Mouse (Mus musculus): ENCODE measurements around the gene Tspan18. TPM values are rescaled to one million over a fixed set of nuclear protein-coding genes. Genes with fewer than 3 reads are reported as not detected.
A peak's percentile ranks its signal among the peaks of the same experiment; 100 is the strongest.

Gene Tspan18
- total RNA-seq, 4 experiments from 2014 or later: 7.3 to 9.9 (median 9.0) TPM

DNA sequence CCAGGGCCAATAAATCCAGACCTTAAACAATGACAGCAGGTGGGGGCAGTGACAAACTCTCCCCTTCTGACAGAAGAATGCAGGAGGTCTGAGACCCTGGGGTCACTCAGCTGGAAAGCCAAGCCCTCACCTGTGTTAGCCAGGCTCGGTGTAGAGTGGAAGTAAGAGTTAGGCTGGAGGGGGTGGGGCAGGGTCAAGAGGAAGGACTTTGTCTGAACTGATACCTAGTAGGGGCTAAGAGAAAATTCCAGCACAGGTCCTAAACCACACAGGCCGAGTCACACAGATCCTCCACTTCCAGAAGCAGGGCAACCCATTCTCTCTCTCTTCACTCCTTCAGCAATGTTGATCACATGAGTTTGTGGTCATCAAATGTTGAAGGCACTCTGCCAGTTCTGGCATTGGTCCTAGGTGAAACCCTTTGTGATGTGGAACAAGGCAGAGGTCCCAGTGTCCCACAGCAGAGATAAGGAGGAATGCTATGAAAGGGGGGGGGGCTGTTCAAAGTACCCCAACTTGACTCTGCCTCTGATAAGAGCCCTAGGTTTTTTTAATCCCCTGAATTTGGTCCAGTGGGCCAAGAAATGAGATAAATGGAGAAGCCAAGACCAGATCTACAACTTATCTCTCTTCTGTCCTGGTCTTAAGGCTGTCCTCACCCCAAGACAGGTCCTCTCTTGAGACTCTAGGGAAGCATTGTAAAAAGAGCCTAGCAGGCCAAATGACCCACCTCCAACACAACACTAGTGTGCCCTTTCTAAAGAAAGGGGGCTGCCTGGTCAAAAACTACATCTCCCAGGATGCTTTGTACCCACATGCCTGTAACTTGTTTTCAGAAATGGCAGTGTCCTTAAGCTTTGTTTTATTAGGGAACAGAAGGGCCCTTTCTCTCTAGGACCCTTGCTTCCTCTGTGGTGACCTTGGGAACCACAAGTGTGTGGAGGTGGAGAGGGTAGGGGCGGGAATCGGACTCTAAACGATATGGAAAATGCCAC, 71.7 kb downstream of the Tspan18 start:
- peak; percentile 62 for DNase-seq (ENCODE audit: low spot score)

DNA sequence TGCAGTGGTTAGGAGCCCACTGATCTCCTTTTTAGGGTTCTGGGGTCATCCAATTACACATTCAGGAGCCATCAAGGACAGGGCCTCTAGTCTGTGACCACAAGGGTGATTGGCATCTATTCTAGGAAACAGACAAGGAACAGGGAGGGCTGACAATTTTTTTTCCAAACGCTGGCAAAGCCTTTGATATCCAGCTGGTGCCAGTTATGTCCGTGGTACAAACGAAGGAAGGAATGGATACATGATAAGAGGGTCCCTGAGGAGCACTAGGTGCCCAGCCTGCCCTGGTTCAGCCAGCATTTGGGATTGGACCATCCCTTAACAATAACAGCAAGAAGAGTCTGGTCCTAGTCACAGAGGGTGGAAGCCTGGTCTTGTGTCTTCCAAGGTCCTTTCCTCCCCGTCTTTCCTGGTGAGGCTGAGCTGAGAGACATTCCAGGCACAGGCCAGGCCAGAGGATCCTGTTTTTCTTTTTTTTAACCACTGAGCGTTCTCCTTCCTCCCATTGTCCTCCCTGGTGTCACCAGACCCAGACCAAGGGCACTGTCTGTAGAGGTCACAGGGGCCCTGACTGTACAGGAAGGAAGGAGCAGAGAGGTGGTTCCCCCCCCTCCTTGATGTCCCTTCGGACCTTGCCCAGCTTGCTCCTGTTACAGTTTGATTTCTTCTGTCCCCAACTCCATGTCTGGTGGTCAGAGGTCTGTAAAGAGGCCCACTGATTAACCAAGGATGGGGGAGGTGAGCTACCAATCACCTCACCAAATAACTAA, 72.6 kb downstream of the Tspan18 start:
- DNase-seq (ENCODE audit: low spot score): peak; percentile 63

DNA sequence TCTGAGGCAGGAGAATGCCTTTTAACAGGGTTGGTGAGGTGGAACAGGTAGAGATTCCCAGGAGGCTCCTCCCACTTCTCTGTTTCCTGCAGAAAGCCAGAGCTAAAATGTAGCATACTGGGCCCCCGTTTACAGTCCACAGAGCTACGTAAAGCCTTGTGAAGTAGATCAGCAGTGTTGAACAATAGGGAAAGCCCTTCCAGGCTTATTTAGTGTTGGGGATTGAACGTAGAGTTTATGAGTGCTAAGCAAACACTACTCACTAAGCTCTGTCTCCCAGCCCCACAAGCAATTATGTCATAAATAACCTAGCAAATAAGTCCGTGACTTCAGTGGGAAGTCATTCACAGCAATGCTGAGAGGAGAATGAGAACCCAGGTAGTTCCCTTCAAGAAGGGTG, 76.7 kb downstream of the Tspan18 start:
- DNase-seq (ENCODE audit: low spot score): no peak

DNA sequence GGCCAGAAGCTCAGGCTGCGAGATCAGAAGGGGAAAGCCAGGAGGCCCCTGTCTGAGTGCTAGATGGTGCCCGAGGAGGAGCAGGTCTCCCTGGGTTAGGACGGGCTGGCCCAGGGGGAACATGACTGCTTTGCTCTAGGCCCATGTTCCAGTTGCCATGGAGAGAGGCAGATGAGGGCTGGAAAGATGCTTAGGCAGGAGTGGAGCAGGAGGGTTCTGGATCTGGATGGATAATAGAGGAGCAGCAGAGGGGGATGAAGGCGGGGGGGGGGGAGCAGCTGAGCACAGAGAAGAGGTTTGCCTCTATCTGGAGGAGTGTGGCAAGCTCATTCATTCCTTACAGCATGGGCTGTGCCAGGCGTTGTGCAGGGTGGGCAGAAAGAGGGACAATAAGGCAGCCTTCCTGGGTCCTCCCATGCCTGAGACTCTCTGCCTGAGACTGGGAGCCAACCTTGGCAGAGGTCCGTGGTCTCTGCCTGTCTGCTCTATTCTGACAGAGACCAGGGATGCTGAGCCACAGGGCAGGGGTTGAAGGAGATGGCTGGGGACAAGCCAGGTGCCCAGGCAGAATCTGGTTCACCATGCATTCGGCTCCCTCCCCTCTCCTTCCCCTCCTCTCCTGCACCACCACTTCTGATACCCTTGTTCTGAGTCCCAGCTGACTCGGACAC, 77.4 kb downstream of the Tspan18 start:
- DNase-seq (ENCODE audit: low spot score): no peak

DNA sequence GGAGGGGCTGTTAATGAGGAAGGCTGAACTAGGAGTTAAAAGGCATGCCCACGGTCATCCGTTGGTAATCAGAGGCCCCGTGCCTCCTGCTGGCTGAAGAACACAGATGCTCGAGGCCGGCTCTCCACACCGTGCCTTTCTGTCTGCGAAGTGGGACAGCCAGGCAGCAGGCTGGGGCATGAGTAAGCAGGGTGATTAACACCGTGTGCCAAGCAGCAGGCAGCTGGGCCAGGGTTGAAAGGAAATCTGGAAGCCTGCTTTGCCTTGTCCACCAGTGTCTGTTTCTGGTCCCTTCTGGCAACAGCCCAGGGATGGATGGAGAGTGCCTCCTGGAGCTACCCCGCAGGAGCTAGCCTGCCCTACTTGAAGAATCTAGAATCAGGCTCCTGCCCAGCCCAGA, 81.9 kb downstream of the Tspan18 start:
- DNase-seq (ENCODE audit: low spot score): no peak

DNA sequence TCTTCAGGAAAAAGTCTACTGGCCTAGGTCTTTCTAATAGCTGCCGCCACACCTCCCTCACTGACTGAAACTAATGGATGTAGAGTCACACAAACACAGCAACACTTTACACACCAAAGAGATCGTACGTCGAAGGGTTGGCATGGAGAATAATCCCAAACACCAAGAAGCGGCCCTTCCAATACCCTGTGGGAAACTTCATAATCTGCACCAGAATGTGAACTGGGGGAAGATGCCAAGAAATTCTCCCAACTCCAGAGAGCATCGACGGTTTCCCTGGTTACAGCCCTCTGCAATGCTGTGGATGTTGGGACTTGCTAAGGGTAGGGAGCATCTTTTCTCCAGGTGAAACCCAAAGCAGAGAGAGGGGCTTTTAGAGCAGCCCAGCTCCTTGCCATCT, 83.7 kb downstream of the Tspan18 start:
- DNase-seq (ENCODE audit: low spot score): no peak

DNA sequence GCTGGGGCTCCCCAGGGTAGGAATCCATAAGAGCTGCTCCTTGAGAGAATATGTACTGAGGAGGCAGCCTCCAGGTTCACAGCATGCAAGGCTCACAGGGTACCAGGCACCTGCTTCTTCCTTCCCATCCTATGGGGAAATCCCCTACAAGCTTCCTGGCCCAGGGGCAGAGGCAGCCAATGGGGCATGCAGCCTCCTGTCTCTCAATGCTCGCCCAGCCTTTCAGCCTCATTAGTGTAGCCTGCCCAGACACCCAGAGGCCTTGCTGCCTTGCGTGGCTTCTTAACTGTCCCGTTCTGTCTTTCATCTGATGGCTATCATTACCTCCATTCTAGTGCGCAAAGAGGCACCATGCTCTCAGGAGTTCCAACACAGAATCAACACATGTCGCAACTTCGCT, 85.2 kb downstream of the Tspan18 start:
- DNase-seq (ENCODE audit: low spot score): no peak

DNA sequence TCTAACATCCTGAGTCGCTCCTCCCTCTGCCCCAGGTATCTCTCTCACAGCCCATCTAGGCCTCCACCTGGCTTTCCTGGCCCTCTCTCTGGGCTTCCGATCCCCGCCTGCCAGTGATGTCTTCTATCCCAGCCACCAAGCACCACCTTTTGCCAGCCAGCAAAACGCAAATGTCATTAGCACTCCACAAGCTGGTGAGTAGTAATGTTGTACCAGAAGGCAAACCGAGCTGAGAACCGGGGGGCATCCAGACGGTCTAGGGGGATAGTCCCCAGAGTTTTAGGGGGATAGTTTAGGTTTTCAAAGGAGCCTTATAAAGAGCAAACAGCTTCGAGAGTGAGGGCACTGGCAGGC, 90.2 kb downstream of the Tspan18 start:
- DNase-seq (ENCODE audit: low spot score): no peak

DNA sequence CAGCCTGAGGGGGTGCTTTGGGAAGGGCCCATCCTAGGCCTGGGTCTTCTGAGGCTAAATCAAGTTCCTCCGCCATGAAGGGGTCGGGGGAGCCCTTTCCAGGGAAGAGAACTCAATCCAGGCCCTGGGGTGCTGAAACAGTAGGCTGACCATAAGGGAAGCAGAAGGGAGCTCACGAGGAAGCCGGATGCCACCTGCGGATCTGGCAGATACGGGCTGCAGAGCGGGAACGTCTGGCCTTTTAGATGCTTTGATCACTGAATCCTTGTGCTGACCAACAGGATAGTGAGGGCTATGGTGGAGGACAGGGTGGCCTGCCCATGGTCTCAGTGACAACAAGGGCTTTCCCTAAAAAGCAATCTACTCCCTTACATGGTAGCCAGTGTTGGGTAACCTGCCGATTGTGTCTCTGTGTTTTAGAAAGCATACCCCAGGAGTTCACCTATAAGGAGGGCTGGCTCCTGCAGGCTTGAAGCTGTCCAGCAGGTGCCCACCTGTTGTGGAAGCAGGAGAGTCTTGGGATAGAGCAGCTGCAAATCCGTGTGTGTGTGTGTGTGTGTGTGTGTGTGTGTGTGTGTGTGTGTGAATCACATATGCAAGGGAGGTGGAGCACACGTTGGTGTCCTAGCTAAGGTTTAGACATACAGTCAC, 90.7 kb downstream of the Tspan18 start:
- no peak for DNase-seq (ENCODE audit: low spot score)

DNA sequence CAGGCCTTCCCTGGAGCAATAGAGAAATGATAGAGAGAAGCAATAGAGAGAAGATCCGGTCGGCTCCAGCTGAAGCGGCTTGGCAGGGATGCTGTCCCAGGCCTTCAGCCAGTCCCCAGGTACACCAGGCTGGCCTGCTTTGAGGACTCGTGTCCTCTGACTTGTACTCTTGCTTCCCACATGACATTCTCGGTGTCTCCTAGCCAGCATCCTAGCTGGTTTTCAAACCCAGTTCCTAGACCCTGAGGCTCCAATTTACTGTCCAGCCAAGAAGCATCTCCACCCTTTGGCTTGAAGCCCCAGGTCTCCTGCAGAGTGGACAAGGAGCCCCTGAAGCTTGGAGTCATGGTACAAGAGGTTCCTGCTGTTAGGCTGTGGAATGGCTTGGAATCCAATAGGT, 92.1 kb downstream of the Tspan18 start:
- DNase-seq (ENCODE audit: low spot score): no peak

DNA sequence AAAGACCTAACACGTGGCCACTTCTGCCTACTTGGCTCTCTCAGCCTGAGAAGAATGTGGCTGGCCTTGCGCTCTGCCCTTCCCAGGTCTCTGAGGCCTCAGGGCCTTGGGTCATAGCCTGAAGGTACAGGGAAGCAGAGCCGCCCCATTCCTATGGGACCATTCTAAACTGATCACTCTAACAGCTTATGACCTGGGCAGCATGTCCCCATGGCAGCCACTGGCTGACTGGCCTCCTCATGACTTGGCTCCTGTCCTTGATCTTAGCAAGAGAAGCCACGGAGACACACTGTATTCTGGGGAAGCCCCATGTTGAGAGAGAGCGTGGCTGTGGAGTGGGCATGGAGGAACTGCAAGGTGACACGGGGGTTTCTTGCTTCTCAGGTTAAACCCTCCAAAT, 95.4 kb downstream of the Tspan18 start:
- no peak for DNase-seq (ENCODE audit: low spot score)

DNA sequence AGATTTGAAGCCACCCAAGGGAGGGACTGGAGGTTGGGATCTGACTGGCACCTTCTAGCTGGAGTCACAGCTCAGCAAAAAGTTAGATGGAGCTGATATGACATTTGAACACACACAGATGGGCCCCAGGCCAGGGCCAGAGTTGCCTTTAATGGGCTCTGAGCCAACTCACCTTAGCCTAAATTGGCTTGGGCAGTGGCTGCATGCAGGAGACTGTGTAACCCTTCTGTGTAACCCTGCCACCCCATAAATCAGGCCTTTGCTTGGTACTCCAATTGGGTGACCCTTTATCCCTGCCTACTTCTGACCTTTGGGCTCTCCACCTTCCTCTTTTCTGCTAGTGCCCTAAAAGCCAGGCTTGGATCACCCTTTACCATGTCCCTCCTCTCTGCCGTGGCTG, 97.2 kb downstream of the Tspan18 start:
- DNase-seq (ENCODE audit: low spot score): no peak

DNA sequence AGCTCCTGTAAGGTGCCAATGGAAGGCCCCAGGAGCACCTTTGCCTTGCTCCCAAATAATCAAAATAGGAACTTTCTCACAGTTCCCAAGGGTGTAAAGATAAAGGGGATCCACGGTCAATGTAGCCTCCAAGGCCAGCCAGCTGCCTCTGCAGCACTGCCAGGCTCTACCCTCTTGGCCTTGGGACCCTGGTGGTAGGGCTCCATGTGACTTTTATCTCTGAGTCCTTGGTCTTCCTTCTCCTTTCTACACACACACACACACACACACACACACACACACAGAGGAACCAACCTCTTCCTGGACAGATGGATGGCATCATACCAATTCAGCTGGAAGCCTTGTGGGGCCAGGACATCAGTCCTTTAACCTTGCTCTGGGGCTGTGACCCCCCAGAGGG, 102.2 kb downstream of the Tspan18 start:
- DNase-seq (ENCODE audit: low spot score): no peak

DNA sequence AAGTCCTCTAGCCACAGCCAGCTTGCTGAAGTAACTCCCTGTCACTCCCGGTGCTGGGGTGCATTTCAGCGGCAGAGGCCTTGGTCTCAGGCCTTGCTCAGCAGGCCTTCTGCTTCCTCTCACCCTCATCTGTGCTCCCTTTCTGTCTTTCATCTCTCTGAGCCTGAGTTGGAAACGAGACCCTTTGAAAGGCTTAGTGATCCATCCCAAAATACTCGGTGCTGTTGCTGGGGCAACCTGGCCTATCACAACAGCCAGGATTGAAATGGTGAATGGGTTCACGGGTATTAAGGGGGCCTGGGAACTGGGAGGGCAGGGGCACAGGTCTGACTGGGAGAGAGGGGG, 105.9 kb downstream of the Tspan18 start:
- no peak for DNase-seq (ENCODE audit: low spot score)

DNA sequence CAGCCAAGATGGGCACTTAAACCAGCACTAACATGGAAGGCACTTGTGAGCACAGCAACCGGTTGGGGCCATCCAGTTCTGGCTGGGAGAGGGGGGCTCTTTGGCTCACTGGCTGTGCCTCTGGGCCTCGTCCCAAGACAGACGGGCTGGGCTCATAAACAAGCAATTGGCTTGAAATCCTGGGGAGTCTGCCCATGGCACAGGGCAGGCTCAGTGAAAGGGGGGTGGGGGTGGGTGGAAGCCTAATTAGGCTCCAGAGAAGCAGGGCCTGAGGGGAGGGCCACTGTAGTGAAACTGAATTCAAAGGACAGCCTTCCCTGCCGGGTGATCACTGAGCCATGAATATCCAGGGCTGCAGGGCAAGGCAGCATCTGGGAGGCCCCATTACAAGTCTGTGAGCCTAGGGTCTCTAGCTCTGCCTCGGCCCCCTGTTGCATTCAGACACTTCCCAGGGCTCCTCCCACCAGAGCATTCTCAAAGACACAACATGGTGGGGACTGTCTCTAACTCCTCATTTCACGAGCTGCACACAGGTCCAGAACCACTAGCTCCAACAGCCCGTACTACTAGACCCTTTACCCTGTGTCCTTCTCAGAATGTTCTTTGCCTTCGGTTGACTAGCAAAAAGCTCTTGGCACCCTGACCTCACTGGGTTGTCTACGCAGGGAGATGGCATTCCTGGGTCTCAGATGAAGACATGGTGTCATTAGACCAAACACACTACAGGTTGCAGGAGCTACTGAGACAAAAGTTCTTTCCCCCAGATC, 106.4 kb downstream of the Tspan18 start:
- no peak for DNase-seq (ENCODE audit: low spot score)

DNA sequence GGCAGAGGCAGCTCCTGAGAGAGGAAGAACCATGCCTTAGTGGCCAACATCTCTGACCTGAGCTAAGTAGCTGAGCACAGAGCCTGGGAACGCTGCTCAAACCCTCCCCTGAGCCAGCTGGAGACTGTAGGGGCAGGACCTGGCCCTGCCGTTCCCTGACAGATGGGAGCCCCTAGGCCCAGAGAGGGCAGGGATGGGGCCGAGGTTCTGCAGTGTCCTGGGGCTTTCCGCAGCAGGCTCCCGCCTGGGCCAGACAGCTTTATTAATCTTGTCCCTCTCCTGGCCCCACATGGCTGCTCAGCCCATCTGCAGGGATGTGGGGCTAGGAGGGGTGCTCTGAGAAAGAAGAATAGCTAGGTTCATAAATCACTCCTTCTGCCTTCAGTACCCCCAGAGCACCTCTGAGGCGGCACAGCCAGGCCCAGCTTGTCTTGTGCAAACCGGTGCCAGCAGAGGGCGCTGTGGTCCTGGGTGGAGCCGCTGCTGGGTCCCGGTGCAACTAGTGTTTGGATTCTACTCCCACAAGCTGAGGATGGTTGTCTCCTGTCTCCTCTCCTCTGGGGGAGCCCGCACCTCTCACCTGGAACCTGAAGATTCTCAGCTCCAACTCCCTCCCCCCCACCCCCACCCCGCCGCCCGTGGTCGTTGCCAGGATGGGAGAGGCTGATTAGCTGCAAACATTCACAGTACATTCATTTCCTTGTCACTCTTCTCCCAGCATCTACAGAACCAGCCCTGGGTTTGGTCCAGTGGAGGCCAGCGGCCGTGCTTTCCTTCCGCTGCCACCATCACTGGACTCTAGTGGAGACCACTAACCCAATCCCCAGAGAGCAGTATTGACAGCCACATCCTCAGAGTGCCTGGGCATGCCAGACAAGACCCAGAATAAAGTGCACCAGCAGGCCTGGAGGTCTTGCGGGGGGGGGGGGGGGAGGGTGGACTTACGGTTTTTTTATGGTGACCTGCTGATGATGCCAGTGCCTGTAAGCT, 107.4 kb downstream of the Tspan18 start:
- peak; percentile 87 for DNase-seq (ENCODE audit: low spot score)

DNA sequence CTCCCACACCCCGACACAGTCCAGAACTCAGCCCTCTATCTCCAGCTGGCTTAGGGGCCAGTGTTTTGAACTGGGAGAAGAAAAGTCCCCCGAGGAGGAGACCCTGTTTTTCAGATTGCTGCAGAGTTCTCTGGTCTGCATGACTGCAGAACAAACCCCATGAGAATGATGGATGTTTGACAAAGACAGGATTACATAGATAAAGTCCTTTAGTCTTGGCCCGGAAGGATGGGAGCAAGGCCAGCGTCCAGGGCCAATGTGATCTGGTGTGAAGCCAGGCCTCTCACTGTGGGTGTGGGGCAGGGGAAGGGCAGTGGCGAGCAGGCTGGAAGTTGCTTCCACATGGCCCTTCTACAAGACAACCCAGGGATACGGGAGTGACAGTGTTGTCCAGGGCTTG, 110.8 kb downstream of the Tspan18 start:
- peak; percentile 40 for DNase-seq (ENCODE audit: low spot score)

DNA sequence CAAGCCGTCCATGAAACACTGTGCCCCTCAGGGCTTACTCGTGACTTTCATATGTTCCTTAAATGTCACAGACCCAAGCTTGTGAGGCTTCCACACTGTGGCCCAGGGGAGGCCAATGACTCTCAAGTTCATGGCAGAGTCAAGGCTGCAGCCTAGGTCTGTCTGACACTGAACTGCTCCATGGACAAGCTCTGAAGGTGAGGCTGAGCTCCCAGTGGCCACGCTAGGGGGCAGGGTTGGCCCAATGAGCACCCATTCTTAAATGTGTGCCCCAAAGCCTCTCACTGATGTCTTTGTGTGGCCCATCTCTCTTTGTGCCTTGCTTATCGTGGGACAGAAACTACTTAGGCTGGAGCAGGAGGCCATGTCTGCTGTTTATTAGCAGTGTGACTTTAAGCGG, 113.9 kb downstream of the Tspan18 start:
- DNase-seq (ENCODE audit: low spot score): no peak

DNA sequence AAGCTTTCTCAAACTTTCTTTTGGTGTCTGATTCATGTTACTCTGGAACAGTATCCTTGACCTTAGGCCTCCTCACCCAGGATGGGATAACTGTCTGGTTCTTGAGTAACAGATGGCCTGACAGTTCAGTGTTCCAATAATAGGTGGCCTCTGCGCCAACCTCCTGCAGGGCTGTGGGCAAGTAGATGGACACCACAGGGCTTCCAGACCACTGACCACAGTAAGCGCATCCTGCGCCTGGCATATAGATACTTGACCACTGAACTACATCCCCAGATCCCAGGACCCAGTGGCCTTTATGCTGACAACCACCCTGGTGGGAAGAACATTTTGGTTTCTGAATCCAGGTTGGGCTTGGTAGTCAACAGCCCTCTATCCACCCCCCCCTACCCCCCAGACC, 114.7 kb downstream of the Tspan18 start:
- no peak for DNase-seq (ENCODE audit: low spot score)

Data from heart, adult 8-10 months (tissue).